Mouse (Mus musculus) liver, adult 2 months (tissue): ENCODE data around the gene Acoxl. TPM values are rescaled to one million over a fixed set of nuclear protein-coding genes. Genes with fewer than 3 reads are reported as not detected.

Experiments used
- DNase-seq: peaks from one replicate; pipeline ENCODE4 v3.0.0-alpha.2; 2011; ENCODE audit warnings: low read depth, low spot score; ENCODE audit errors: extremely low read depth
- H3K27ac ChIP-seq: fragments of 200-500 bp; replicated peaks from 2 replicates; pipeline ENCODE4 v1.5.1; 2012; ENCODE audit warnings: low read depth, mild to moderate bottlenecking, control low read depth, inconsistent platforms, low read length; ENCODE audit not compliant: insufficient read depth
- H3K27me3 ChIP-seq: fragments of 200-500 bp; 2 replicates; pipeline ENCODE4 v1.6.1; 2012; ENCODE audit warnings: mild to moderate bottlenecking, moderate library complexity, low read length, inconsistent platforms; ENCODE audit not compliant: control insufficient read depth, insufficient read depth
- H3K36me3 ChIP-seq: fragments of 200-500 bp; 2 replicates; pipeline ENCODE4 v1.6.1; 2012; ENCODE audit warnings: low read length, inconsistent platforms; ENCODE audit not compliant: control insufficient read depth, insufficient read depth
- H3K4me1 ChIP-seq: fragments of 200-500 bp; 2 replicates; pipeline ENCODE4 v1.6.1; 2011; ENCODE audit warnings: low read length; ENCODE audit not compliant: control insufficient read depth, insufficient read depth
- H3K4me3 ChIP-seq: fragments of 200-500 bp; 2 replicates; pipeline ENCODE4 v1.5.1; 2011; ENCODE audit warnings: low read depth, mild to moderate bottlenecking, control low read depth, low read length, moderate library complexity; ENCODE audit not compliant: insufficient read depth
- H3K79me2 ChIP-seq: fragments of 200-500 bp; 2 replicates; pipeline ENCODE4 v1.6.1; 2012; ENCODE audit warnings: inconsistent platforms, mild to moderate bottlenecking, low read length, moderate library complexity; ENCODE audit not compliant: control insufficient read depth, insufficient read depth
- H3K9ac ChIP-seq: fragments of 200-500 bp; 2 replicates; pipeline ENCODE4 v1.6.1; 2012; ENCODE audit warnings: low read depth, mild to moderate bottlenecking, control low read depth, inconsistent platforms, low read length
- CTCF ChIP-seq: fragments of 200-500 bp; IDR thresholded peaks from 2 replicates; pipeline ENCODE4 v1.5.1; 2011; ENCODE audit warnings: low read depth, low read length, control low read depth
- POLR2A ChIP-seq: fragments of 200-500 bp; IDR thresholded peaks from 2 replicates; pipeline ENCODE4 v1.6.1; 2011; ENCODE audit warnings: low read length, control low read depth; ENCODE audit not compliant: insufficient read depth; ENCODE audit errors: extremely low read depth
- WGBS: fragments of 180-500 bp; shearing (Covaris S2); methylation state at CpG from one replicate; pipeline ENCODE4 v1.1.7; 2018; 5-methylcytosine and 5-hydroxymethylcytosine counted together
- polyA plus RNA-seq: library from polyadenylated mRNA; depleted of rRNA; stranded (reverse); fragments of >200 nt; gene quantifications from 2 replicates; pipeline ENCODE4 v1.2.3, GENCODE M21; 2012
- total RNA-seq: library from RNA; depleted of rRNA; stranded (reverse); fragments of >200 nt; gene quantifications from 2 replicates; pipeline ENCODE4 v1.2.3, GENCODE M21; 2014

Gene Acoxl
- total and polyA plus RNA-seq, 2 experiments = not detected

DNA sequence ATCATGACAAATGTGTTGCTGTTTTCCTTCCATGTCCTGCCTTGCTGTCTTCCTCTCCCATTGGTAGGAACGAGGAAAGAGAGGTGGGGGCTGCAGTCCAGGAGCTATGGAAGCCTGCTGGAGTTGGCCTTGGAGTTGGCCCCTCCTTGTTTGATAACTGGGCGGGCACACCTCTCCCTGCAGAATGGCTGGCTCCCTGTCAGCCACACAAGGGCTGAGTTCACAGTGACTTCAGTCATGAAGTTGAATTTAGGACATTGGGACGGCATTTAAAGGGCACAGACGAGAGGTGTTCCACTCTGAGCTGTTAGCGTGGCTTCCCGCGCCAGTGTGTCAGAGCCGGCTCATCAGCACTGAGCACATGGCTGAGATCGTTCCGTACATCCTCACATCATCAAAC is 66.2 kb downstream of the Acoxl start:
- Histone ChIP-seq H3K27ac (no peak overlapping the region), H3K4me3 (no peak overlapping the region)
- 65% methylated on average over 10 of the region's 10 CpGs for WGBS

GRCm38 (mm10) chr2:127906973-127907678 is 68.5 kb downstream of the Acoxl start:
- no peaks in the 10 kb centered on the region for H3K79me2 ChIP-seq
- H3K9ac ChIP-seq = no peak overlapping the region
- WGBS = 88% methylated on average over 6 of the region's 6 CpGs
- TF ChIP-seq POLR2A = no peak
- H3K4me3 ChIP-seq = no peak overlapping the region
- no peak overlapping the region for H3K27ac ChIP-seq
- no peaks in the 10 kb centered on the region for H3K27me3 ChIP-seq
- no peaks in the 10 kb centered on the region for H3K4me1 ChIP-seq
- no peaks in the 10 kb centered on the region for H3K36me3 ChIP-seq
- DNase-seq = no peak

More for the DNA sequence above, 66.2 kb downstream of the Acoxl start:
- H3K36me3 ChIP-seq = no peaks in the 10 kb centered on the region
- H3K79me2 ChIP-seq = no peaks in the 10 kb centered on the region
- H3K27me3 ChIP-seq = no peaks in the 10 kb centered on the region
- DNase-seq = no peak
- TF ChIP-seq POLR2A (no peak), CTCF (no peak)
- no peak overlapping the region for H3K9ac ChIP-seq
- H3K4me1 ChIP-seq = no peaks in the 10 kb centered on the region

- no peaks in the 10 kb centered on the region for H3K79me2 ChIP-seq
- no peaks in the 10 kb centered on the region for H3K27me3 ChIP-seq
- H3K27ac ChIP-seq = no peak overlapping the region
- TF ChIP-seq POLR2A (no peak), CTCF (no peak)
- H3K4me3 ChIP-seq = no peak overlapping the region
- H3K9ac ChIP-seq = no peak overlapping the region
- no peaks in the 10 kb centered on the region for H3K4me1 ChIP-seq
- 96% methylated on average over 1 of the region's 1 CpGs for WGBS
- DNase-seq = no peak
- H3K36me3 ChIP-seq = no peaks in the 10 kb centered on the region
These were observed 69.0 kb downstream of the Acoxl start for GRCm38 (mm10) chr2:127907679-127908042.

DNA sequence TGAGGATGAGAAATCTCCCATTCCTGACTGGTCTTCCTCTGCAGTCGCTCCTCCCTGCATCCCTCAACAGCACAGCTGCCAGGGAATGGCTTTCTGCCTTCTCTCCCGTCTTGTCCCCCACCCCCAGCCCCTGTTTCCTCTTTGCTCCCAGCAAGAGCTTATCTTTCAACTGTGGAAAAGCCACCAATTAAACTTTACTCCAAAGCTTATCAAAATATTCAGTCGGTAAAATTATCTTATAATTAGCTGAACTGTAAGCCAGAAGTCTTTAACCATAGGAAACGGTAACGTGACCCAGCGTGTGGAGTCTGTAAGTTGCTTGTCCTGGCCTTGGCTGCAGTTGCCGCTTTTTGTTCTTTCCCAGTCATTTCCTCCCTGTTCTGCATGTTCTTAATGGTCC is 70.2 kb downstream of the Acoxl start:
- H3K27ac ChIP-seq = no peak overlapping the region
- no peaks in the 10 kb centered on the region for H3K4me1 ChIP-seq
- peak; percentile 22 for DNase-seq
- H3K79me2 ChIP-seq = no peaks in the 10 kb centered on the region
- TF ChIP-seq CTCF (no peak), POLR2A (no peak)
- WGBS = 71% methylated on average over 7 of the region's 7 CpGs
- no peak overlapping the region for H3K4me3 ChIP-seq
- H3K36me3 ChIP-seq = no peaks in the 10 kb centered on the region
- no peaks in the 10 kb centered on the region for H3K27me3 ChIP-seq
- no peak overlapping the region for H3K9ac ChIP-seq

DNA sequence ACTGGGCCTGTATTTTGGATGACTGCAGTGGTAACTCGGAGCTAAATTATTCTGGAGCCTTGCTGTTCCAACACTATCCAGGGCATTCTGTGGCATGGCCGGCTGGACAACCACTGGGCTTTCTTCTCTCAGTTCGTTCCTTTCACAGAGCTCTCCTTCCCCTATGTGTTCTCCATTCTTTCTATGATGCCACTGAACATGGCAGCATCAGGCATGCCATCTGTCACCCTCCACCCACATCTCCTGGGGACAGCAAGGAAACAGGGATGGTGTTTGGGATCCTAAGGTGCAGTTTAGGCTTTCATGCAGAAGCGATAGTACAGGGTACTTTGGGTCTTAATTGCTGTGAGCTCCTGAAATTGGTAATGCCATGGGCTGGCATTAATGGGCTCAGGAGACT is 71.1 kb downstream of the Acoxl start:
- Histone ChIP-seq H3K27ac (no peak overlapping the region), H3K9ac (no peak overlapping the region), H3K4me3 (no peak overlapping the region), H3K4me1 (no peaks in the 10 kb centered on the region), H3K79me2 (no peaks in the 10 kb centered on the region), H3K36me3 (no peaks in the 10 kb centered on the region), H3K27me3 (no peaks in the 10 kb centered on the region)
- no peak for DNase-seq
- WGBS = 89% methylated on average over 4 of the region's 4 CpGs
- TF ChIP-seq POLR2A (no peak), CTCF (no peak)

GRCm38 (mm10) chr2:127911579-127911978 is 72.9 kb downstream of the Acoxl start:
- H3K27ac ChIP-seq = no peak overlapping the region
- no peak overlapping the region for H3K4me3 ChIP-seq
- no peaks in the 10 kb centered on the region for H3K4me1 ChIP-seq
- TF ChIP-seq POLR2A = no peak
- TF ChIP-seq CTCF = no peak
- H3K79me2 ChIP-seq = no peaks in the 10 kb centered on the region
- H3K36me3 ChIP-seq = no peaks in the 10 kb centered on the region
- no peaks in the 10 kb centered on the region for H3K27me3 ChIP-seq
- DNase-seq = no peak
- 87% methylated on average over 3 of the region's 3 CpGs for WGBS
- no peak overlapping the region for H3K9ac ChIP-seq
